Mouse (Mus musculus) central nervous system, embryonic 14 days (tissue): Measurements from ENCODE around the gene Xcl1. TPM values are rescaled to one million over a fixed set of nuclear protein-coding genes. Genes with fewer than 3 reads are reported as not detected.

Experiments used
- polyA plus RNA-seq: library from polyadenylated mRNA; depleted of rRNA; stranded (reverse); fragments of >200 nt; gene quantifications from 2 replicates; pipeline ENCODE4 v1.2.3, GENCODE M21; 2012; rRNA removed

Gene Xcl1
- not detected in 2 replicates for polyA plus RNA-seq

GRCm38 (mm10) chr1:164935477-164936044 is at the start of gene Xcl1:
Gene Xcl1, minus strand, starts transcription at chr1:164935527.

Other genes starting within 250 kb of the Xcl1 start
- 1.5 and 7.7 TPM in 2 replicates for gene Dpt, start 138.9 kb downstream of the Xcl1 start, polyA plus RNA-seq
- gene Tbx19, start 225.2 kb upstream of the Xcl1 start, polyA plus RNA-seq, result 0.14 and 0.46 TPM in 2 replicates